ENCODE assay signal across 12 mouse cellular contexts in genomic region chr15:91260578-91260977, GRCm38 (mm10).
DNase-seq lines count a peak whose midpoint lies in the region; ATAC-seq and TF ChIP-seq lines count a peak whose summit lies in the region.
"Had no signal": no experiment of that assay in that cellular context is flagged by ENCODE, and none has a peak within 500 bp of the region (broad histone marks: within the 10 kb centered on the region; RNA-seq: fewer than 3 reads in every experiment).

No protein-coding gene starts in this region.

- peak; percentile 18 for TF ChIP-seq CTCF in left cerebral cortex, adult 2 months (IDR thresholded peaks at IDR 0.05)
- TF ChIP-seq CTCF in midbrain, postnatal 0 days (IDR thresholded peaks at IDR 0.05) = peak; percentile 57

- H3K27ac ChIP-seq in forebrain, embryonic 13.5 days = no peak overlapping the region
- H3K27ac ChIP-seq in forebrain, embryonic 12.5 days = no peak overlapping the region
- no peak overlapping the region for H3K27ac ChIP-seq in left cerebral cortex, adult 2 months
- no peak overlapping the region for H3K27ac ChIP-seq in intestine, embryonic 15.5 days
- H3K27ac ChIP-seq in midbrain, postnatal 0 days (ENCODE audit: low read depth, low read length) = no peak overlapping the region

- no peak overlapping the region for H3K9ac ChIP-seq in forebrain, embryonic 13.5 days
- no peak overlapping the region for H3K9ac ChIP-seq in forebrain, embryonic 12.5 days
- H3K9ac ChIP-seq in intestine, embryonic 15.5 days = no peak overlapping the region
- H3K9ac ChIP-seq in midbrain, postnatal 0 days (replicated peaks; ENCODE audit: low read length, poor library complexity, severe bottlenecking) = no peak overlapping the region

- no peak for DNase-seq in left cerebral cortex, adult 2 months (ENCODE audit: extremely low spot score in 1 of 2, low spot score in 2 of 2)
- DNase-seq in left cerebral cortex, postnatal 10 days (ENCODE audit: extremely low spot score in 1 of 2, low spot score in 2 of 2) = no peak
- DNase-seq in midbrain, postnatal 0 days (ENCODE audit: low spot score) = peak; percentile 31
- DNase-seq in adipocyte (ENCODE audit: low spot score) = no peak
- no peak for DNase-seq in urinary bladder, postnatal 4 days (ENCODE audit: low spot score in 2 of 2)
- DNase-seq: cerebellum, adult 9-10 months; gastrocnemius, postnatal 10 days; lung, postnatal 4 days; right cerebral cortex, postnatal 4 days had no signal

- WGBS in forebrain, embryonic 13.5 days = 70% methylated on average over 5 of the region's 5 CpGs
- WGBS in forebrain, embryonic 12.5 days = 82% methylated on average over 5 of the region's 5 CpGs
- WGBS in intestine, embryonic 15.5 days = 72% methylated on average over 5 of the region's 5 CpGs
- 63% methylated on average over 5 of the region's 5 CpGs for WGBS in midbrain, postnatal 0 days

- intact Hi-C loops in left cerebral cortex, adult 2 months (cut with DNase I) = no loop called here
- intact Hi-C loops in left cerebral cortex, postnatal 10 days (cut with DNase I) = no loop called here

- H3K36me3 ChIP-seq in forebrain, embryonic 13.5 days (ENCODE audit: poor library complexity, severe bottlenecking) = no peaks in the 10 kb centered on the region
- no peaks in the 10 kb centered on the region for H3K36me3 ChIP-seq in forebrain, embryonic 12.5 days (replicated peaks)
- H3K36me3 ChIP-seq in intestine, embryonic 15.5 days = no peaks in the 10 kb centered on the region
- no peaks in the 10 kb centered on the region for H3K36me3 ChIP-seq in midbrain, postnatal 0 days (ENCODE audit: insufficient read depth, low read length)

- no peak overlapping the region for H3K4me2 ChIP-seq in forebrain, embryonic 13.5 days
- H3K4me2 ChIP-seq in forebrain, embryonic 12.5 days = no peak overlapping the region
- no peak overlapping the region for H3K4me2 ChIP-seq in intestine, embryonic 15.5 days (replicated peaks)
- H3K4me2 ChIP-seq in midbrain, postnatal 0 days (ENCODE audit: low read depth, low read length, poor library complexity, severe bottlenecking) = no peak overlapping the region

- no peaks in the 10 kb centered on the region for H3K4me1 ChIP-seq in forebrain, embryonic 13.5 days
- no peaks in the 10 kb centered on the region for H3K4me1 ChIP-seq in forebrain, embryonic 12.5 days
- H3K4me1 ChIP-seq in intestine, embryonic 15.5 days (replicated peaks) = no peaks in the 10 kb centered on the region
- no peaks in the 10 kb centered on the region for H3K4me1 ChIP-seq in midbrain, postnatal 0 days (ENCODE audit: insufficient read depth, low read length)

- peak; percentile 48; the same call in 1 of the 2 replicates for ATAC-seq in forebrain, embryonic 13.5 days
- ATAC-seq in forebrain, embryonic 12.5 days (ENCODE audit: low FRiP score) = no peak
- peak; percentile 61; the same call in 1 of the 2 replicates for ATAC-seq in intestine, embryonic 15.5 days
- ATAC-seq in midbrain, postnatal 0 days (ENCODE audit: low FRiP score) = no peak

- H3K27me3 ChIP-seq in forebrain, embryonic 13.5 days = no peaks in the 10 kb centered on the region
- no peaks in the 10 kb centered on the region for H3K27me3 ChIP-seq in forebrain, embryonic 12.5 days
- no peaks in the 10 kb centered on the region for H3K27me3 ChIP-seq in intestine, embryonic 15.5 days (replicated peaks)
- no peaks in the 10 kb centered on the region for H3K27me3 ChIP-seq in midbrain, postnatal 0 days (ENCODE audit: insufficient read depth, low read length)

- no peaks in the 10 kb centered on the region for H3K9me3 ChIP-seq in forebrain, embryonic 13.5 days (replicated peaks)
- no peaks in the 10 kb centered on the region for H3K9me3 ChIP-seq in forebrain, embryonic 12.5 days
- H3K9me3 ChIP-seq in intestine, embryonic 15.5 days = no peaks in the 10 kb centered on the region
- no peaks in the 10 kb centered on the region for H3K9me3 ChIP-seq in midbrain, postnatal 0 days (ENCODE audit: low read length)

- no peak overlapping the region for H3K4me3 ChIP-seq in forebrain, embryonic 13.5 days
- no peak overlapping the region for H3K4me3 ChIP-seq in forebrain, embryonic 12.5 days (replicated peaks)
- H3K4me3 ChIP-seq in left cerebral cortex, adult 2 months = no peak overlapping the region
- no peak overlapping the region for H3K4me3 ChIP-seq in intestine, embryonic 15.5 days (replicated peaks)
- H3K4me3 ChIP-seq in midbrain, postnatal 0 days (ENCODE audit: low read depth, low read length) = no peak overlapping the region

Comparison
In these comparisons a context has a peak if more than half of its experiments do, and no peak if none do; other contexts are left out.
1. ATAC-seq: peak in forebrain, embryonic 13.5 days (single experiment) and intestine, embryonic 15.5 days (single experiment); none in forebrain, embryonic 12.5 days (single experiment) and midbrain, postnatal 0 days (single experiment).